Mouse (Mus musculus) gastrocnemius, postnatal 4 days (tissue): Measurements from ENCODE around the gene Mettl21e. TPM values are rescaled to one million over a fixed set of nuclear protein-coding genes. Genes with fewer than 3 reads are reported as not detected.

Experiments
- total RNA-seq, 2 experiments: library from RNA; stranded (reverse); gene quantifications; 2 replicates each; pipeline ENCODE4 v1.2.3; 2021

The Mettl21e gene
- total RNA-seq, 2 experiments from 2014 or later: 7.1 to 10.6 TPM

Other genes starting within 250 kb of the Mettl21e start
- gene Mettl21c, start 198.9 kb downstream of the Mettl21e start, total RNA-seq: 10 to 100 TPM; 68.3 to 69.4 TPM
- gene Gm8251, start 157.0 kb downstream of the Mettl21e start, total RNA-seq: not detected
- 1 to 10 TPM; 8.7 TPM for gene Tex30, start 116.5 kb downstream of the Mettl21e start, total RNA-seq
- 10 to 100 TPM; 22.3 to 23.5 TPM for gene Kdelc1, start 100.2 kb downstream of the Mettl21e start, total RNA-seq
- 10 to 100 TPM; 15.3 to 15.9 TPM for gene Bivm, start 100.0 kb downstream of the Mettl21e start, total RNA-seq
- gene Ercc5, start 71.2 kb downstream of the Mettl21e start, total RNA-seq: 10 to 100 TPM; 15.4 to 18.8 TPM